Mouse (Mus musculus): Measurements from ENCODE around the gene Arhgap19. TPM values are rescaled to one million over a fixed set of nuclear protein-coding genes. Genes with fewer than 3 reads are reported as not detected.

Arhgap19 gene
- polyA plus RNA-seq, 1 experiment: 3.0 TPM

- no peak for DNase-seq (ENCODE audit: low read depth)
Measured at GRCm38 (mm10) chr19:41831718-41832391, 30.0 kb upstream of the Arhgap19 start.

GRCm38 (mm10) chr19:41831101-41831570 is 29.3 kb upstream of the Arhgap19 start:
- no peak for DNase-seq (ENCODE audit: low read depth)

GRCm38 (mm10) chr19:41830106-41831031 is 28.5 kb upstream of the Arhgap19 start:
- no peak for DNase-seq (ENCODE audit: low read depth)

- peak; percentile 61 for DNase-seq (ENCODE audit: low read depth)
Measured at GRCm38 (mm10) chr19:41829381-41830105, 27.7 kb upstream of the Arhgap19 start, which contains the start of gene Frat1. Frat1 (plus strand) TSS chr19:41829970.

GRCm38 (mm10) chr19:41828941-41829340 is 27.1 kb upstream of the Arhgap19 start:
- DNase-seq (ENCODE audit: low read depth): no peak

- no peak for DNase-seq (ENCODE audit: low read depth)
Measured at GRCm38 (mm10) chr19:41826529-41826928, 24.7 kb upstream of the Arhgap19 start.

- DNase-seq (ENCODE audit: low read depth): no peak
Measured at GRCm38 (mm10) chr19:41824950-41825349, 23.1 kb upstream of the Arhgap19 start.

- no peak for DNase-seq (ENCODE audit: low read depth)
Measured at GRCm38 (mm10) chr19:41822589-41822988, 20.7 kb upstream of the Arhgap19 start.

GRCm38 (mm10) chr19:41821436-41821835 is 19.6 kb upstream of the Arhgap19 start:
- no peak for DNase-seq (ENCODE audit: low read depth)

GRCm38 (mm10) chr19:41818749-41819148 is 16.9 kb upstream of the Arhgap19 start:
- no peak for DNase-seq (ENCODE audit: low read depth)

- peak; percentile 49 for DNase-seq (ENCODE audit: low read depth)
Measured at GRCm38 (mm10) chr19:41817325-41817724, 15.5 kb upstream of the Arhgap19 start.

- no peak for DNase-seq (ENCODE audit: low read depth)
Measured at GRCm38 (mm10) chr19:41816915-41817314, 15.1 kb upstream of the Arhgap19 start.

- no peak for DNase-seq (ENCODE audit: low read depth)
Measured at GRCm38 (mm10) chr19:41816410-41816809, 14.6 kb upstream of the Arhgap19 start.

GRCm38 (mm10) chr19:41813374-41813773 is 11.5 kb upstream of the Arhgap19 start:
- DNase-seq (ENCODE audit: low read depth): no peak

GRCm38 (mm10) chr19:41812525-41812924 is 10.7 kb upstream of the Arhgap19 start:
- no peak for DNase-seq (ENCODE audit: low read depth)

- no peak for DNase-seq (ENCODE audit: low read depth)
Measured at GRCm38 (mm10) chr19:41810074-41810473, 8.2 kb upstream of the Arhgap19 start.

- no peak for DNase-seq (ENCODE audit: low read depth)
Measured at GRCm38 (mm10) chr19:41808104-41808634, 6.3 kb upstream of the Arhgap19 start.

GRCm38 (mm10) chr19:41807497-41807896 is 5.7 kb upstream of the Arhgap19 start:
- DNase-seq (ENCODE audit: low read depth): no peak

GRCm38 (mm10) chr19:41805831-41806230 is 4.0 kb upstream of the Arhgap19 start:
- DNase-seq (ENCODE audit: low read depth): no peak

GRCm38 (mm10) chr19:41803322-41803721 is 1.5 kb upstream of the Arhgap19 start:
- DNase-seq (ENCODE audit: low read depth): no peak

- no peak for DNase-seq (ENCODE audit: low read depth)
Measured at GRCm38 (mm10) chr19:41800986-41801741, 683 bp downstream of the Arhgap19 start.

All from gonadal fat pad, adult 2 months (tissue).